Mouse (Mus musculus): ENCODE measurements at regions not wholly inside any gene's neighbourhood (a gene's known extent, or its start where the extent isn't known, plus 50 kb on each side); places are given as distances from the start of the nearest gene placed in this dataset.

- no peak overlapping the region for H3K27ac ChIP-seq
- H3K4me2 ChIP-seq = no peak overlapping the region
- 83% methylated on average over 4 of the region's 4 CpGs for WGBS
- no peaks in the 10 kb centered on the region for H3K27me3 ChIP-seq (replicated peaks)
- H3K4me3 ChIP-seq = no peak overlapping the region
- H3K36me3 ChIP-seq (replicated peaks) = no peaks in the 10 kb centered on the region
- H3K4me1 ChIP-seq = 0 out of 2 replicates have a peak, but pooled peaks cover 4% of the 10 kb centered on the region
- ATAC-seq (replicated peaks) = no peak
- H3K9me3 ChIP-seq = no peaks in the 10 kb centered on the region
- H3K9ac ChIP-seq = no peak overlapping the region
Measured at GRCm38 (mm10) chr12:15649906-15650305, 166.8 kb downstream of the Trib2 start.

GRCm38 (mm10) chr12:15649226-15649625, 167.5 kb downstream of the Trib2 start:
- no peak for ATAC-seq (replicated peaks)
- no peaks in the 10 kb centered on the region for H3K36me3 ChIP-seq (replicated peaks)
- no peak overlapping the region for H3K4me3 ChIP-seq
- no peak overlapping the region for H3K9ac ChIP-seq
- WGBS = 22% methylated on average over 1 of the region's 1 CpGs
- 0 out of 2 replicates have a peak, but pooled peaks cover 4% of the 10 kb centered on the region for H3K4me1 ChIP-seq
- no peaks in the 10 kb centered on the region for H3K27me3 ChIP-seq (replicated peaks)
- H3K27ac ChIP-seq = no peak overlapping the region
- H3K4me2 ChIP-seq = no peak overlapping the region
- no peaks in the 10 kb centered on the region for H3K9me3 ChIP-seq

- Histone ChIP-seq H3K9me3 (no peaks in the 10 kb centered on the region), H3K27ac (no peak overlapping the region), H3K36me3 (replicated peaks) (no peaks in the 10 kb centered on the region), H3K4me3 (no peak overlapping the region), H3K4me1 (0 out of 2 replicates have a peak, but pooled peaks cover 4% of the 10 kb centered on the region), H3K4me2 (no peak overlapping the region), H3K27me3 (replicated peaks) (no peaks in the 10 kb centered on the region), H3K9ac (no peak overlapping the region)
- ATAC-seq (replicated peaks) = no peak
- WGBS = 50% methylated on average over 9 of the region's 9 CpGs
Measured at GRCm38 (mm10) chr12:15644074-15644672, 172.5 kb downstream of the Trib2 start.

GRCm38 (mm10) chr12:15643669-15644068, 173.1 kb downstream of the Trib2 start:
- 53% methylated on average over 3 of the region's 3 CpGs for WGBS
- H3K9ac ChIP-seq = no peak overlapping the region
- H3K4me1 ChIP-seq = 0 out of 2 replicates have a peak, but pooled peaks cover 4% of the 10 kb centered on the region
- H3K9me3 ChIP-seq = no peaks in the 10 kb centered on the region
- H3K4me3 ChIP-seq = no peak overlapping the region
- no peaks in the 10 kb centered on the region for H3K27me3 ChIP-seq (replicated peaks)
- no peak overlapping the region for H3K4me2 ChIP-seq
- no peaks in the 10 kb centered on the region for H3K36me3 ChIP-seq (replicated peaks)
- no peak for ATAC-seq (replicated peaks)
- H3K27ac ChIP-seq = no peak overlapping the region

- H3K4me2 ChIP-seq = no peak overlapping the region
- no peaks in the 10 kb centered on the region for H3K27me3 ChIP-seq (replicated peaks)
- no peak overlapping the region for H3K9ac ChIP-seq
- 87% methylated on average over 5 of the region's 5 CpGs for WGBS
- H3K4me3 ChIP-seq = no peak overlapping the region
- no peak overlapping the region for H3K27ac ChIP-seq
- H3K36me3 ChIP-seq (replicated peaks) = no peaks in the 10 kb centered on the region
- H3K4me1 ChIP-seq = no peaks in the 10 kb centered on the region
- H3K9me3 ChIP-seq = no peaks in the 10 kb centered on the region
- no peak for ATAC-seq (replicated peaks)
Measured at GRCm38 (mm10) chr12:15640320-15640719, 176.4 kb downstream of the Trib2 start.

GRCm38 (mm10) chr12:15629971-15630370, 186.8 kb downstream of the Trib2 start:
- Histone ChIP-seq H3K27ac (no peak overlapping the region), H3K36me3 (replicated peaks) (no peaks in the 10 kb centered on the region), H3K27me3 (replicated peaks) (no peaks in the 10 kb centered on the region), H3K4me2 (no peak overlapping the region), H3K9me3 (no peaks in the 10 kb centered on the region), H3K4me1 (no peaks in the 10 kb centered on the region), H3K9ac (no peak overlapping the region), H3K4me3 (no peak overlapping the region)
- 66% methylated on average over 3 of the region's 3 CpGs for WGBS
- ATAC-seq (replicated peaks) = no peak

GRCm38 (mm10) chr12:15619521-15619920, 197.2 kb downstream of the Trib2 start:
- Histone ChIP-seq H3K27ac (no peak overlapping the region), H3K9me3 (no peaks in the 10 kb centered on the region), H3K36me3 (replicated peaks) (no peaks in the 10 kb centered on the region), H3K4me3 (no peak overlapping the region), H3K4me1 (no peaks in the 10 kb centered on the region), H3K27me3 (replicated peaks) (no peaks in the 10 kb centered on the region), H3K4me2 (no peak overlapping the region), H3K9ac (no peak overlapping the region)
- no peak for ATAC-seq (replicated peaks)
- WGBS = 94% methylated on average over 2 of the region's 2 CpGs

GRCm38 (mm10) chr12:15617312-15617711, 199.4 kb downstream of the Trib2 start:
- Histone ChIP-seq H3K9ac (no peak overlapping the region), H3K4me3 (no peak overlapping the region), H3K27me3 (replicated peaks) (no peaks in the 10 kb centered on the region), H3K27ac (no peak overlapping the region), H3K9me3 (no peaks in the 10 kb centered on the region), H3K36me3 (replicated peaks) (no peaks in the 10 kb centered on the region), H3K4me2 (no peak overlapping the region), H3K4me1 (no peaks in the 10 kb centered on the region)
- no peak for ATAC-seq (replicated peaks)
- WGBS = 21% methylated on average over 1 of the region's 1 CpGs

- H3K9ac ChIP-seq = no peak overlapping the region
- H3K9me3 ChIP-seq = no peaks in the 10 kb centered on the region
- no peaks in the 10 kb centered on the region for H3K36me3 ChIP-seq (replicated peaks)
- no peak overlapping the region for H3K4me2 ChIP-seq
- no peak overlapping the region for H3K27ac ChIP-seq
- H3K4me3 ChIP-seq = no peak overlapping the region
- H3K4me1 ChIP-seq = no peaks in the 10 kb centered on the region
- 92% methylated on average over 5 of the region's 5 CpGs for WGBS
- ATAC-seq (replicated peaks) = no peak
- H3K27me3 ChIP-seq (replicated peaks) = no peaks in the 10 kb centered on the region
Measured at GRCm38 (mm10) chr12:15611847-15612580, 204.7 kb downstream of the Trib2 start.

- H3K4me1 ChIP-seq = peaks cover 16% of the 10 kb centered on the region
Measured at GRCm38 (mm10) chr12:15607091-15607490, 209.6 kb downstream of the Trib2 start.

GRCm38 (mm10) chr12:15606095-15606494, 210.6 kb downstream of the Trib2 start:
- H3K9ac ChIP-seq = no peak overlapping the region
- no peak overlapping the region for H3K27ac ChIP-seq
- no peaks in the 10 kb centered on the region for H3K9me3 ChIP-seq
- no peaks in the 10 kb centered on the region for H3K36me3 ChIP-seq (replicated peaks)
- H3K4me3 ChIP-seq = no peak overlapping the region
- 57% methylated on average over 4 of the region's 4 CpGs for WGBS
- no peaks in the 10 kb centered on the region for H3K27me3 ChIP-seq (replicated peaks)
- peaks cover 16% of the 10 kb centered on the region for H3K4me1 ChIP-seq
- H3K4me2 ChIP-seq = no peak overlapping the region
- no peak for ATAC-seq (replicated peaks)

More at GRCm38 (mm10) chr12:15607091-15607490, 209.6 kb downstream of the Trib2 start:
- H3K9ac ChIP-seq = no peak overlapping the region
- H3K4me2 ChIP-seq = no peak overlapping the region
- no peaks in the 10 kb centered on the region for H3K36me3 ChIP-seq (replicated peaks)
- H3K4me3 ChIP-seq = no peak overlapping the region
- 94% methylated on average over 1 of the region's 1 CpGs for WGBS
- H3K9me3 ChIP-seq = no peaks in the 10 kb centered on the region
- no peak for ATAC-seq (replicated peaks)
- no peak overlapping the region for H3K27ac ChIP-seq
- H3K27me3 ChIP-seq (replicated peaks) = no peaks in the 10 kb centered on the region

- 77% methylated on average over 1 of the region's 1 CpGs for WGBS
Measured at GRCm38 (mm10) chr12:15604630-15605029, 212.1 kb downstream of the Trib2 start.

GRCm38 (mm10) chr12:15603885-15604284, 212.8 kb downstream of the Trib2 start:
- WGBS = 46% methylated on average over 5 of the region's 5 CpGs
- Histone ChIP-seq H3K9ac (no peak overlapping the region), H3K36me3 (replicated peaks) (no peaks in the 10 kb centered on the region), H3K27me3 (replicated peaks) (no peaks in the 10 kb centered on the region), H3K4me2 (no peak overlapping the region), H3K4me1 (peaks cover 16% of the 10 kb centered on the region), H3K4me3 (no peak overlapping the region), H3K27ac (0 out of 2 replicates have a peak overlapping the region, but pooled peaks have one; percentile 20), H3K9me3 (no peaks in the 10 kb centered on the region)
- ATAC-seq (replicated peaks) = no peak; the same call in 1 of the 2 replicates

More at GRCm38 (mm10) chr12:15604630-15605029, 212.1 kb downstream of the Trib2 start:
- Histone ChIP-seq H3K27ac (no peak overlapping the region), H3K9ac (no peak overlapping the region), H3K4me2 (no peak overlapping the region), H3K36me3 (replicated peaks) (no peaks in the 10 kb centered on the region), H3K9me3 (no peaks in the 10 kb centered on the region), H3K27me3 (replicated peaks) (no peaks in the 10 kb centered on the region), H3K4me1 (peaks cover 16% of the 10 kb centered on the region), H3K4me3 (no peak overlapping the region)
- no peak for ATAC-seq (replicated peaks)

Measured in midbrain, embryonic 15.5 days (tissue).